Mouse (Mus musculus): Measurements from ENCODE around the gene Elf1. TPM values are rescaled to one million over a fixed set of nuclear protein-coding genes. Genes with fewer than 3 reads are reported as not detected.

Elf1 gene
- polyA plus RNA-seq, 1 experiment from 2014 or later = 22.7 TPM

DNA sequence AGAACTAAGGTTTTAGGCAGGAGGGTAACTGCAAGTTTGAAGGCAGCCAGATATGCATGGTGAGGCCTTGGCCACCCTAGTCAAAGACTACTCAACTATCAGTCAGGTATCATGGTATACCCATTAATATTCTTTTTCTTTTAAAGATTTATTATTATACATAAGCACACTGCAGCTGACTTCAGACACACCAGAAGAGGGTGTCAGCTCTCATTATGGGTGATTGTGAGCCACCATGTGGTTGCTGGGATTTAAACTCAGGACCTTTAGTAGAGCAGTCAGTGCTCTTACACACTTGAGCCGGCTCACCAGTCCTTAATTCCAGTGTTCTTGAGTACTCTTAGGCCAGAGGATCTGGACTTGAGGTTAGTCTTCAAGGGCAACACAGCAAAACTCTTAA lies 20.6 kb upstream of the Elf1 start:
- Histone ChIP-seq H3K27me3 (replicated peaks; ENCODE audit: control insufficient read depth, insufficient read depth, low read length) (no peaks in the 10 kb centered on the region), H3K4me2 (no peak overlapping the region), H3K36me3 (ENCODE audit: control insufficient read depth, insufficient read depth, low read length) (peaks cover 11% of the 10 kb centered on the region; the same call in 1 of the 2 replicates), H3K9me3 (ENCODE audit: control insufficient read depth, low read length) (no peaks in the 10 kb centered on the region), H3K27ac (ENCODE audit: low read depth, low read length) (no peak overlapping the region), H3K4me1 (replicated peaks; ENCODE audit: control insufficient read depth, insufficient read depth, low read length) (no peaks in the 10 kb centered on the region), H3K9ac (ENCODE audit: low read depth, low read length) (no peak overlapping the region), H3K4me3 (ENCODE audit: low read depth, low read length) (no peak overlapping the region)
- ATAC-seq (replicated peaks; ENCODE audit: low FRiP score) (no peak), DNase-seq (ENCODE audit: low spot score) (no peak)
- 92% methylated on average over 1 of the region's 1 CpGs for WGBS

DNA sequence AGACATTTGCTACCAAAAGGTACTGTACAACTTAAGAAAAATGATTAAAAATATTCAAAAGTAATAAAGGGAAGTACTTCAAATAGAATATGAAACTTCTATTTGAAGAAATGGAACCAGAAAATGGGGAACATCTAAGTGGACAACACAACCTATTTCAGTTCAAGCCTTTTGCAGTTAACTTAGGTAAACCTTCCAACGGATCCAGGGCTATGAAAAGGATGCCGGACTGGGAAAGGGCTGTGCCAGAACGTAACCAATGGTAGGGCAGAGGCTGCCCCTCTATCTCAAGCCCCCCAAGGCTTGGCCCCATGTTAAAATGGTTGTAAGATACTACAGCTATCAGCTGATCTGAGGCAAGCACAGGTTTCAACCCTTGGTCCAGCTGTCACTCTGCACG lies 20.0 kb upstream of the Elf1 start:
- H3K4me3 ChIP-seq (ENCODE audit: low read depth, low read length) = no peak overlapping the region
- DNase-seq (ENCODE audit: low spot score) = no peak
- peaks cover 14% of the 10 kb centered on the region; the same call in 1 of the 2 replicates for H3K36me3 ChIP-seq (ENCODE audit: control insufficient read depth, insufficient read depth, low read length)
- H3K9me3 ChIP-seq (ENCODE audit: control insufficient read depth, low read length) = no peaks in the 10 kb centered on the region
- 95% methylated on average over 4 of the region's 4 CpGs for WGBS
- no peaks in the 10 kb centered on the region for H3K4me1 ChIP-seq (replicated peaks; ENCODE audit: control insufficient read depth, insufficient read depth, low read length)
- H3K9ac ChIP-seq (ENCODE audit: low read depth, low read length) = no peak overlapping the region
- H3K27me3 ChIP-seq (replicated peaks; ENCODE audit: control insufficient read depth, insufficient read depth, low read length) = no peaks in the 10 kb centered on the region
- H3K4me2 ChIP-seq = no peak overlapping the region
- H3K27ac ChIP-seq (ENCODE audit: low read depth, low read length) = no peak overlapping the region
- no peak for ATAC-seq (replicated peaks; ENCODE audit: low FRiP score)

DNA sequence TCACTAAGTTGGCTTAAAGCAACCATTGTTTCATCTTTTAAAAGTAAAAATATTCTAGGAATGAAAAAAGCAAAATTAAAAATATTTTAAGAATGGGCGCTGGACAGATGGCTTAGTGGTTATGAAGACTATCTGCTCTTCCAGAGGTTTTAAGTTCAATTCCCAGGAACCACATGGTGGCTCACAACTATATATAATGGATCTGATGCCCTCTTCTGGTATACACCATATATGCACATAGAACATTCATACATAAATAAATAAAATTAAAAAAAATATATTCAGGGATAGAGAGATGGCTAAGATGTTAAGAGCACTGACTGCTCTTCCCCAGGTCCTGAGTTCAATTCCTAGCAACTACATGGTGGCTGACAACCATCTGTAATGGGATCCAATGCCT lies 15.4 kb upstream of the Elf1 start:
- Histone ChIP-seq H3K27ac (ENCODE audit: low read depth, low read length) (no peak overlapping the region), H3K4me2 (no peak overlapping the region), H3K9me3 (ENCODE audit: control insufficient read depth, low read length) (no peaks in the 10 kb centered on the region), H3K4me1 (replicated peaks; ENCODE audit: control insufficient read depth, insufficient read depth, low read length) (no peaks in the 10 kb centered on the region), H3K27me3 (replicated peaks; ENCODE audit: control insufficient read depth, insufficient read depth, low read length) (no peaks in the 10 kb centered on the region), H3K4me3 (ENCODE audit: low read depth, low read length) (no peak overlapping the region), H3K36me3 (ENCODE audit: control insufficient read depth, insufficient read depth, low read length) (peaks cover 34% of the 10 kb centered on the region), H3K9ac (ENCODE audit: low read depth, low read length) (no peak overlapping the region)
- no peak for DNase-seq (ENCODE audit: low spot score)
- 83% methylated on average over 1 of the region's 1 CpGs for WGBS
- no peak for ATAC-seq (replicated peaks; ENCODE audit: low FRiP score)

DNA sequence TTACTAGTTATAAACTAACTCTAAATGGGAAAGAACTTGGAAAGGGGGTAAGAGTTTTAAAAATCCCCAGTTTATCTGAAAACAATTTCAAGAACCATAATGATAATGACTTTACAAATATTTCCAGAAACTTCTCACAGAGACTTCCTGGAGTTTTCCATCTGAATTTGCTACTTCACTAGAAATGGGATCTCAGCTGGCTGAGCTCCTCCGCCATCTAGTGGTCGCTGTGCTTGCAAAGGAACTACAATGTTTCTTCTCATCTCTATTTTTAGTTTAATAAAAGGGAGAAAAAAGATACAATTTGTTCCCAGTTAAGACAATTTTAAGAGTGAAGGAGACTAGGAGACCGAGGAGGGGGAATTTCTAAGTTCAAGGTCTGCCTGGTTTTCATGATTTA lies 13.4 kb upstream of the Elf1 start:
- peaks cover 39% of the 10 kb centered on the region for H3K36me3 ChIP-seq (ENCODE audit: control insufficient read depth, insufficient read depth, low read length)
- 22% methylated on average over 3 of the region's 3 CpGs for WGBS

DNA sequence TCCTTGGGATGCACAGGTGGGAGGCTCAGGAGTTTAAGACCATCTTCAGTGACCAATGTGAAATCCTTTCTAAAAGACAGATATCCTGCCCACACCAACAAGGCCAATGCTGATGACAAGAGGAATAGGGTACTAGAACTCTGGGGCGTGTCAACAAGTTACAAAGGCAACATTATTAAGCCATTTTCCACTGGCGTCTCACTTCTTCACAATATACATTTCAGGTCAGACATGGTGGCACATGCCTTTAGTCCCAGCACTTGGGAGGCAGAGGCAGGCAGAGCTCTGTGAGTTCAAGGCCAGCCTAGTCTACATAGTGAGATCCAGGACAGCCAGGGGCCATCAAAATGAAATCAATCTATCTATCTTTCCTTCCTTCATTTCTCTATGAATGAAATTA lies 7.6 kb upstream of the Elf1 start:
- H3K27me3 ChIP-seq (replicated peaks; ENCODE audit: control insufficient read depth, insufficient read depth, low read length) = no peaks in the 10 kb centered on the region
- no peak overlapping the region for H3K9ac ChIP-seq (ENCODE audit: low read depth, low read length)
- 94% methylated on average over 2 of the region's 2 CpGs for WGBS
- H3K27ac ChIP-seq (ENCODE audit: low read depth, low read length) = no peak overlapping the region
- no peak for DNase-seq (ENCODE audit: low spot score)
- H3K4me1 ChIP-seq (replicated peaks; ENCODE audit: control insufficient read depth, insufficient read depth, low read length) = no peaks in the 10 kb centered on the region
- peaks cover 31% of the 10 kb centered on the region for H3K36me3 ChIP-seq (ENCODE audit: control insufficient read depth, insufficient read depth, low read length)
- no peak for ATAC-seq (replicated peaks; ENCODE audit: low FRiP score)
- no peak overlapping the region for H3K4me3 ChIP-seq (ENCODE audit: low read depth, low read length)
- H3K9me3 ChIP-seq (ENCODE audit: control insufficient read depth, low read length) = no peaks in the 10 kb centered on the region
- no peak overlapping the region for H3K4me2 ChIP-seq

More for the DNA sequence above, 13.4 kb upstream of the Elf1 start:
- Histone ChIP-seq H3K27ac (ENCODE audit: low read depth, low read length) (no peak overlapping the region), H3K4me3 (ENCODE audit: low read depth, low read length) (no peak overlapping the region), H3K9me3 (ENCODE audit: control insufficient read depth, low read length) (no peaks in the 10 kb centered on the region), H3K27me3 (replicated peaks; ENCODE audit: control insufficient read depth, insufficient read depth, low read length) (no peaks in the 10 kb centered on the region), H3K9ac (ENCODE audit: low read depth, low read length) (no peak overlapping the region), H3K4me2 (no peak overlapping the region), H3K4me1 (replicated peaks; ENCODE audit: control insufficient read depth, insufficient read depth, low read length) (no peaks in the 10 kb centered on the region)
- ATAC-seq (replicated peaks; ENCODE audit: low FRiP score) (no peak), DNase-seq (ENCODE audit: low spot score) (no peak)

DNA sequence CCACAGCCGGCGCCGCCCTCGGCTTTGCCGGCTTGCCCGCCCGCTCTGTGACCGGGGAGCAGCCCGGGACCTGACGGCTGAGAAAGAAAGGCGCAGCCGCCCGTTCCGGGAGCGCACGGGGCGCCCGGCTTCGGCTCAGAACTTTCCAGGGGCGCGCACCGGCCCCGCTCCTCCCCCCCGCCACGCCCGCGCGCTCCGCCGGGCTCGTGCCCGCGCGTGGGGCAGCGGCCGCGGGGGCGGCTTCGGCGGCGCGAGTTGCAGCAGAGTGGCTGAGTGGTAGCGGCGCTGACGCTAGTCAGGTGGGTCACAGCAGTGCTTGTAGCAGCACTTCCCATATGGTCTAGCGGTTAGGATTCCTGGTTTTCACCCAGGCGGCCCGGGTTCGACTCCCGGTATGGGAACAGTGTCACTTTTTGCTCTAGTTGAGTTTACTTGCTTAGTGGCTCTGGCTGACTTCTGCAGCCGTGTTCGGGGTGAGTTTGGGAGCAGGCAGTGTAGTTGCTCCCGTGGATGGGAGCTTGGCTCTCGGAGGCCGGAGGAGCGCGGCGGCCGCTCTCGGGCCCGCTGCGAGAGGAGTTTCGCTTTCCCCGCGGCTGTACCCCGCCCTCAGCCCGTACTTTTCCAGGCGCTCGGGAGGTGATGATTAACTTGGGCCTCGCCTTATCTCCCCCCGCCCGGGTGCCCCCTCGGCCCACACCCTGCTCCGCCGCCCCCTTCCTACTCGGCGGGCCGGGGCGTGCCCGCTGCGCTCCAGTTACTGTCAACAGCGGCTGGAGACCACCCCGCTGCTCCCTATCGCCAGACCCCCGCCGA lies 551 bp downstream of the Elf1 start, which contains the start of gene Wbp4:
Gene Wbp4, minus strand, starts transcription at position 182 of the 813 bp plus-strand sequence.
- no peaks in the 10 kb centered on the region for H3K9me3 ChIP-seq (ENCODE audit: control insufficient read depth, low read length)
- H3K9ac ChIP-seq (ENCODE audit: low read depth, low read length) = peak within 1 kb of the TSS; percentile 99
- H3K4me1 ChIP-seq (replicated peaks; ENCODE audit: control insufficient read depth, insufficient read depth, low read length) = peaks cover 30% of the 10 kb centered on the region
- peaks cover 4% of the 10 kb centered on the region for H3K36me3 ChIP-seq (ENCODE audit: control insufficient read depth, insufficient read depth, low read length)
- H3K27ac ChIP-seq (ENCODE audit: low read depth, low read length) = peak within 1 kb of the TSS; percentile 100
- no peaks in the 10 kb centered on the region for H3K27me3 ChIP-seq (replicated peaks; ENCODE audit: control insufficient read depth, insufficient read depth, low read length)
- DNase-seq (ENCODE audit: low spot score) (peak; percentile 99), ATAC-seq (replicated peaks; ENCODE audit: low FRiP score) (peak; percentile 87)
- under 1% methylated on average over 84 of the region's 86 CpGs for WGBS
- peak within 1 kb of the TSS; percentile 92 for H3K4me3 ChIP-seq (ENCODE audit: low read depth, low read length)
- peak within 1 kb of the TSS; percentile 67 for H3K4me2 ChIP-seq

DNA sequence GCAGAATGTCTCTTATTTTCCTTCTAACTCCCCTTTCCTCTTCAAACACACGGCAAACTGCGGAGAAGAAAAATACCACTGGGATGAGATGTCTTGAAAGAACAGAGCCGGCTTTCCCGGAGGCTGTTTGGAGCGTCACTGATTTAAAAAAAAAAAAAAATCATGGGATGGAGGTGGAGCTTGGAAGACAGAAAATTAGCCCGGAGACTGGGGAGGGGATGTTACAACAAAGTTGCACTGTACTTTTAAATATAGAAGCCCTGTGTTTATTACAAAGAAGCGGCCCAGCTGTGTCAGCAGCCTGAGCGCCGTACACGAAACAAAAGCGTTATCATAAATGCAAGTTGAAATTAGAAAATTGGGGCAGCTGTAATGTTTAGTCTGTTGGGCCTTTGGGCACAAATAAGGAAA lies 1.3 kb downstream of the Elf1 start:
- H3K27me3 ChIP-seq (replicated peaks; ENCODE audit: control insufficient read depth, insufficient read depth, low read length) = no peaks in the 10 kb centered on the region
- no peaks in the 10 kb centered on the region for H3K9me3 ChIP-seq (ENCODE audit: control insufficient read depth, low read length)
- 1% methylated on average over 11 of the region's 11 CpGs for WGBS
- H3K27ac ChIP-seq (ENCODE audit: low read depth, low read length) = peak overlapping the region; percentile 100
- H3K4me2 ChIP-seq = peak overlapping the region; percentile 61
- peak overlapping the region; percentile 99 for H3K9ac ChIP-seq (ENCODE audit: low read depth, low read length)
- ATAC-seq (replicated peaks; ENCODE audit: low FRiP score) (no peak), DNase-seq (ENCODE audit: low spot score) (no peak)
- H3K4me3 ChIP-seq (ENCODE audit: low read depth, low read length) = peak overlapping the region; percentile 92
- H3K4me1 ChIP-seq (replicated peaks; ENCODE audit: control insufficient read depth, insufficient read depth, low read length) = peaks cover 37% of the 10 kb centered on the region
- no peaks in the 10 kb centered on the region for H3K36me3 ChIP-seq (ENCODE audit: control insufficient read depth, insufficient read depth, low read length)

DNA sequence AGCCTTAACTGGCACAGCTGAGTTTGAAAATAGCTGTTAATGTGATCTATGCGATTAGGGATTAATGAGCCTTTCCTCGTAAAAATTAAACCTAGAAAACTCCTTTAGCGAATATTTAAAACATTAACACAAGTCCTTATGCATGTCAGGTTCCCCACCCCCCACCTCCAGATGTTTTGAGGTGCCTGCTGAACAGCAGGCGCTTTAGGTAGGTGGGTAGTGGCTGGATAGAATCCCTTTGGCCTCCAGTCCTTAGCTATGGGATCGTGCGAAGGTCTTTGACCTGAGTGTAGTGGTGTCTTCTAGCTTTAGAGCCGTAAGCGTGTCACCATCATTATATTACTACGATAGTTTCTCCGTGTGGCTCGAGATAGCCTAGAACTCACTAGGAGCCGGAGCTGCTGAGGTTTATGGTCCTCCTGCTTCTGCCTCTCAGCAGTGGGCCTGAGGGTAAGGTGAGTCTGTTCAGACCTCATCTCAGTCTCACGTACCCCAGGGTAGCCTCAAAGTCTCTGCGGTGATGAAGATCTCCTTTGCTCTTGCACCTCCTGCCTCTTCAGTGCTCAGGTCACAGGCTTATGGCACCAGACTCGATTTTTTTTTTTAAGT lies 1.9 kb downstream of the Elf1 start:
- ATAC-seq (replicated peaks; ENCODE audit: low FRiP score) (no peak), DNase-seq (ENCODE audit: low spot score) (no peak)
- Histone ChIP-seq H3K27me3 (replicated peaks; ENCODE audit: control insufficient read depth, insufficient read depth, low read length) (no peaks in the 10 kb centered on the region), H3K27ac (ENCODE audit: low read depth, low read length) (peak overlapping the region; percentile 100), H3K9ac (ENCODE audit: low read depth, low read length) (peak overlapping the region; percentile 99), H3K36me3 (ENCODE audit: control insufficient read depth, insufficient read depth, low read length) (no peaks in the 10 kb centered on the region), H3K9me3 (ENCODE audit: control insufficient read depth, low read length) (no peaks in the 10 kb centered on the region), H3K4me2 (peak overlapping the region; percentile 61), H3K4me3 (ENCODE audit: low read depth, low read length) (peak overlapping the region; percentile 92), H3K4me1 (replicated peaks; ENCODE audit: control insufficient read depth, insufficient read depth, low read length) (peaks cover 42% of the 10 kb centered on the region)
- WGBS = 33% methylated on average over 15 of the region's 15 CpGs
